Mouse (Mus musculus) bone marrow, adult 2 months (tissue): ENCODE measurements at regions not wholly inside any gene's neighbourhood (a gene's known extent, or its start where the extent isn't known, plus 50 kb on each side); places are given as distances from the start of the nearest gene placed in this dataset.

ENCODE experiments used
- CTCF ChIP-seq: fragments of 200-500 bp; IDR thresholded peaks from 2 replicates; pipeline ENCODE4 v1.5.1; 2011; ENCODE audit warnings: low read length, control low read depth; ENCODE audit not compliant: control insufficient read depth, insufficient read depth
- POLR2A ChIP-seq: fragments of 200-500 bp; IDR thresholded peaks from 2 replicates; pipeline ENCODE4 v1.6.1; 2011; ENCODE audit warnings: low read depth, mild to moderate bottlenecking, control low read depth, low read length, borderline replicate concordance; ENCODE audit not compliant: control insufficient read depth

- TF ChIP-seq CTCF (no peak), POLR2A (no peak)
Measured at GRCm38 (mm10) chr10:96481325-96481638, 135.5 kb upstream of the Btg1 start.
